Mouse (Mus musculus) liver, adult 2 months (tissue): ENCODE results near the gene Clmp. TPM values are rescaled to one million over a fixed set of nuclear protein-coding genes. Genes with fewer than 3 reads are reported as not detected.

Experiments used
- DNase-seq: peaks from one replicate; pipeline ENCODE4 v3.0.0-alpha.2; 2011; ENCODE audit warnings: low read depth, low spot score; ENCODE audit errors: extremely low read depth
- H3K27ac ChIP-seq: fragments of 200-500 bp; replicated peaks from 2 replicates; pipeline ENCODE4 v1.5.1; 2012; ENCODE audit warnings: low read depth, mild to moderate bottlenecking, control low read depth, inconsistent platforms, low read length; ENCODE audit not compliant: insufficient read depth
- H3K27me3 ChIP-seq: fragments of 200-500 bp; 2 replicates; pipeline ENCODE4 v1.6.1; 2012; ENCODE audit warnings: mild to moderate bottlenecking, moderate library complexity, low read length, inconsistent platforms; ENCODE audit not compliant: control insufficient read depth, insufficient read depth
- H3K36me3 ChIP-seq: fragments of 200-500 bp; 2 replicates; pipeline ENCODE4 v1.6.1; 2012; ENCODE audit warnings: low read length, inconsistent platforms; ENCODE audit not compliant: control insufficient read depth, insufficient read depth
- H3K4me1 ChIP-seq: fragments of 200-500 bp; 2 replicates; pipeline ENCODE4 v1.6.1; 2011; ENCODE audit warnings: low read length; ENCODE audit not compliant: control insufficient read depth, insufficient read depth
- H3K4me3 ChIP-seq: fragments of 200-500 bp; 2 replicates; pipeline ENCODE4 v1.5.1; 2011; ENCODE audit warnings: low read depth, mild to moderate bottlenecking, control low read depth, low read length, moderate library complexity; ENCODE audit not compliant: insufficient read depth
- H3K79me2 ChIP-seq: fragments of 200-500 bp; 2 replicates; pipeline ENCODE4 v1.6.1; 2012; ENCODE audit warnings: inconsistent platforms, mild to moderate bottlenecking, low read length, moderate library complexity; ENCODE audit not compliant: control insufficient read depth, insufficient read depth
- H3K9ac ChIP-seq: fragments of 200-500 bp; 2 replicates; pipeline ENCODE4 v1.6.1; 2012; ENCODE audit warnings: low read depth, mild to moderate bottlenecking, control low read depth, inconsistent platforms, low read length
- CTCF ChIP-seq: fragments of 200-500 bp; IDR thresholded peaks from 2 replicates; pipeline ENCODE4 v1.5.1; 2011; ENCODE audit warnings: low read depth, low read length, control low read depth
- POLR2A ChIP-seq: fragments of 200-500 bp; IDR thresholded peaks from 2 replicates; pipeline ENCODE4 v1.6.1; 2011; ENCODE audit warnings: low read length, control low read depth; ENCODE audit not compliant: insufficient read depth; ENCODE audit errors: extremely low read depth
- WGBS: fragments of 180-500 bp; shearing (Covaris S2); methylation state at CpG from one replicate; pipeline ENCODE4 v1.1.7; 2018; 5-methylcytosine and 5-hydroxymethylcytosine counted together
- polyA plus RNA-seq: library from polyadenylated mRNA; depleted of rRNA; stranded (reverse); fragments of >200 nt; gene quantifications from 2 replicates; pipeline ENCODE4 v1.2.3, GENCODE M21; 2012
- total RNA-seq: library from RNA; depleted of rRNA; stranded (reverse); fragments of >200 nt; gene quantifications from 2 replicates; pipeline ENCODE4 v1.2.3, GENCODE M21; 2014

The Clmp gene
- total and polyA plus RNA-seq, 2 experiments = 0.46 to 1.3 TPM

DNA sequence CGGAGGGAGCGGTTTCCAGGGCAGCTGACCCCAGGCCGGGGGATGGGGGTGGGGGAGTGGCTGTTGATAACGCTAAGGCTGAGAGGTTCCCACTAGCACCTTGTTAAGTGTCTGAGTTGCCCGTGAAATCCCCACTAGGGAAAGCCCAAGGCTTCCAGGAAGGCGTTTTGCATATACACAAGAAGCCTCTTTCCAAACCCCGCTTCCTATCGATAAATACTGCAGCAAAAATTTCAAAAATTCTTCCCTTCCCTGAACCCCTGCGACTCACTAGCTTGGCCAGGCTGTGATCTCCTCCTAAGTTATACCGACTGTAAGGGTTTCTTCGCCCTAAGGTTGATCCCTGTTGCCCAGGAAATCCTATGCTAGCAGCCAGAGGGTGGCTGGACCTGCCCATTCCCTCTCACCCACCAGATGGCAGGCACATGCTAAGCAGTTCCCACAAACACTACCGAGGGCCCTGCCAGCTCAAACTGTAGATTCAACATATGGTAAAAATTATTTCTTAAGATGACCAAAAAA lies 71.4 kb downstream of the Clmp start:
- H3K4me3 ChIP-seq = no peak overlapping the region
- no peaks in the 10 kb centered on the region for H3K4me1 ChIP-seq
- H3K79me2 ChIP-seq = no peaks in the 10 kb centered on the region
- DNase-seq = peak; percentile 35
- no peaks in the 10 kb centered on the region for H3K36me3 ChIP-seq
- H3K27ac ChIP-seq = no peak overlapping the region
- no peaks in the 10 kb centered on the region for H3K27me3 ChIP-seq
- 29% methylated on average over 12 of the region's 12 CpGs for WGBS
- H3K9ac ChIP-seq = peak overlapping the region; percentile 34; the same call in 1 of the 2 replicates
- TF ChIP-seq CTCF (peak; percentile 77), POLR2A (no peak)

GRCm38 (mm10) chr9:40757685-40758270 lies 72.0 kb downstream of the Clmp start:
- no peaks in the 10 kb centered on the region for H3K27me3 ChIP-seq
- DNase-seq = no peak
- 0 out of 2 replicates have a peak overlapping the region, but pooled peaks have one; percentile 2 for H3K27ac ChIP-seq
- TF ChIP-seq POLR2A (no peak), CTCF (peak; percentile 59)
- 15% methylated on average over 22 of the region's 22 CpGs for WGBS
- no peaks in the 10 kb centered on the region for H3K79me2 ChIP-seq
- no peaks in the 10 kb centered on the region for H3K36me3 ChIP-seq
- 0 out of 2 replicates have a peak overlapping the region, but pooled peaks have one; percentile 1 for H3K9ac ChIP-seq
- no peak overlapping the region for H3K4me3 ChIP-seq
- no peaks in the 10 kb centered on the region for H3K4me1 ChIP-seq

DNA sequence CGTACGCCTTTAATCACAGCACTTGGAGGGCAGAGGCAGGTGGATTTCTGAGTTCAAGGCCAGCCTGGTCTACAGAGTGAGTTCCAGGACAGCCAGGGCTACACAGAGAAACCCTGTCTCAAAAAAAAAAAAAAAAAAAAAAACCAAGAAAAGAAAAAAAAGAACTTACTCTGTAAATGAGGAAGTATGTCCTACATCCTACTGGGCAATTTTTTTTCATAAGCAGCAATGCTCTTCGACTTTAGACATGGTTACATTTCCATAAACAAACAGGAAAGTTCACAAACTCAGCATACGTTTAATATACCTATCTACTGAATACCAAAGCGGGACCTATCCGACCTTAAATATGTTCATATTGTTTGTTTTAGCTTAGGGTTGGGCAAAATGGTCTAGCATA lies 76.6 kb downstream of the Clmp start:
- no peak overlapping the region for H3K9ac ChIP-seq
- TF ChIP-seq POLR2A = no peak
- TF ChIP-seq CTCF = no peak
- no peaks in the 10 kb centered on the region for H3K36me3 ChIP-seq
- no peaks in the 10 kb centered on the region for H3K27me3 ChIP-seq
- no peak for DNase-seq
- no peaks in the 10 kb centered on the region for H3K79me2 ChIP-seq
- no peak overlapping the region for H3K27ac ChIP-seq
- no peaks in the 10 kb centered on the region for H3K4me1 ChIP-seq
- WGBS = 85% methylated on average over 6 of the region's 6 CpGs
- no peak overlapping the region for H3K4me3 ChIP-seq

- Histone ChIP-seq H3K36me3 (no peaks in the 10 kb centered on the region), H3K27ac (no peak overlapping the region), H3K27me3 (no peaks in the 10 kb centered on the region), H3K79me2 (no peaks in the 10 kb centered on the region), H3K9ac (no peak overlapping the region), H3K4me3 (no peak overlapping the region), H3K4me1 (no peaks in the 10 kb centered on the region)
- 74% methylated on average over 9 of the region's 9 CpGs for WGBS
- no peak for TF ChIP-seq CTCF
- no peak for TF ChIP-seq POLR2A
- DNase-seq = peak; percentile 34
Observed at GRCm38 (mm10) chr9:40764887-40765580, 79.3 kb downstream of the Clmp start.

DNA sequence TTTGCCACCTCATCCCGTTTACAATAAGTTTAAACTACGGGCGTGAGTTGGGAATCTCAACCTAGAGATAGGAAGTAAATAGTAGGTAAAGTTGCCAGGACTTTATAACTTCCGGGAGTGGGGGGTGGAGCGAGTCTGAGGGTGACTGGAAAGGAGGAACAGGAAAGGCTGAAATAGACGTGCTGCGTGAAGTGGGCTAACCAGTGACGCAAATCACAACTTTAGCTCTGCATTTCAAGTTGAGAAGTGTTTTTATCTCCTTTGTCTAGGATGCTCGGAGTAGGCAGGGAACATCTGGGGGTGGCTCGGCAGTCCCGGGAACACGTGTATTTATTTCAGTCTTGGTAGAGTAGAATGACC lies 79.8 kb downstream of the Clmp start:
- DNase-seq = peak; percentile 31
- Histone ChIP-seq H3K27me3 (no peaks in the 10 kb centered on the region), H3K36me3 (no peaks in the 10 kb centered on the region), H3K4me1 (no peaks in the 10 kb centered on the region), H3K9ac (no peak overlapping the region), H3K27ac (no peak overlapping the region), H3K4me3 (no peak overlapping the region), H3K79me2 (no peaks in the 10 kb centered on the region)
- 53% methylated on average over 12 of the region's 12 CpGs for WGBS
- TF ChIP-seq POLR2A (no peak), CTCF (no peak)
